Mouse (Mus musculus) heart, embryonic 10.5 days (tissue): Measurements from ENCODE around the gene Tnip1. TPM values are rescaled to one million over a fixed set of nuclear protein-coding genes. Genes with fewer than 3 reads are reported as not detected.

ENCODE experiments used
- DNase-seq: peaks from one replicate; pipeline ENCODE4 v3.0.0-alpha.2; 2017; ENCODE audit warnings: low spot score
- H3K27ac ChIP-seq: fragments of 300-500 bp; sonication (generic); 2 replicates; pipeline ENCODE4 v1.5.1; 2016; ENCODE audit warnings: mild to moderate bottlenecking
- H3K27me3 ChIP-seq: fragments of 300-500 bp; sonication (generic); 2 replicates; pipeline ENCODE4 v1.6.1; 2016; ENCODE audit warnings: mild to moderate bottlenecking; ENCODE audit not compliant: poor library complexity, insufficient read depth, severe bottlenecking
- H3K36me3 ChIP-seq: fragments of 300-500 bp; sonication (generic); 2 replicates; pipeline ENCODE4 v1.6.1; 2016; ENCODE audit warnings: mild to moderate bottlenecking, moderate library complexity
- H3K4me1 ChIP-seq: fragments of 300-500 bp; sonication (generic); 2 replicates; pipeline ENCODE4 v1.6.1; 2016; ENCODE audit warnings: mild to moderate bottlenecking
- H3K4me3 ChIP-seq: fragments of 300-500 bp; sonication (generic); 2 replicates; pipeline ENCODE4 v1.5.1; 2016; ENCODE audit warnings: mild to moderate bottlenecking, moderate library complexity
- H3K9me3 ChIP-seq: fragments of 300-500 bp; sonication (generic); 2 replicates; pipeline ENCODE4 v1.6.1; 2016; ENCODE audit warnings: mild to moderate bottlenecking, moderate library complexity
- WGBS: fragments of 180-500 bp; shearing (Covaris S2); methylation state at CpG from one replicate; pipeline ENCODE4 v1.1.7; 2016; 5-methylcytosine and 5-hydroxymethylcytosine counted together
- polyA plus RNA-seq: library from polyadenylated mRNA; unstranded; fragments of >200 nt; fragmentation: Nextera tagmentation; extraction: Ambion mirVana; gene quantifications from 2 replicates; pipeline ENCODE4 v1.2.1, GENCODE M21; 2016

The Tnip1 gene
- polyA plus RNA-seq, 1 experiment from 2014 or later: 22.7 TPM

DNA sequence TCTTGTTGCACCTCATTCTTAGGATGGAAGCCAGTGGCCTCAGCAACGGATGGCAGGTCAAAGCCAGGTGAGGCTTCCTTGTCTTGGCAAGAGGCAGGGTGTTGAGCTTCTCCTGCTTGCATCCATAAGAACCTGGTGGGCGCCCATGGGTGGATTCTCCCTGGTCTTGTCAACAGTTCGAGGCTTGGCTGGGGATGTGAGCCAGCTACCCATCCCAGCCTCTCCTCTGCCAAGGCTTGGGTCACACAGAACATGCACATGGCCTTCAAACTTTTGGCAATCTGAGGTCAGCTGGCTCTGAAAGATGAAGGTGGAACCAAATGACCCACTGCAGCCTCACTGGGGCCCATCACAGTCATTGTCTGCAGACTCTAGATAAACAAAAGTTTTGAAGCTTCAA, 51.5 kb downstream of the Tnip1 start:
- Histone ChIP-seq H3K27me3 (no peaks in the 10 kb centered on the region), H3K4me1 (peaks cover 18% of the 10 kb centered on the region), H3K4me3 (no peak overlapping the region), H3K27ac (0 out of 2 replicates have a peak overlapping the region, but pooled peaks have one; percentile 2), H3K9me3 (no peaks in the 10 kb centered on the region), H3K36me3 (peaks cover 92% of the 10 kb centered on the region)
- DNase-seq: no peak
- 92% methylated on average over 3 of the region's 3 CpGs for WGBS

DNA sequence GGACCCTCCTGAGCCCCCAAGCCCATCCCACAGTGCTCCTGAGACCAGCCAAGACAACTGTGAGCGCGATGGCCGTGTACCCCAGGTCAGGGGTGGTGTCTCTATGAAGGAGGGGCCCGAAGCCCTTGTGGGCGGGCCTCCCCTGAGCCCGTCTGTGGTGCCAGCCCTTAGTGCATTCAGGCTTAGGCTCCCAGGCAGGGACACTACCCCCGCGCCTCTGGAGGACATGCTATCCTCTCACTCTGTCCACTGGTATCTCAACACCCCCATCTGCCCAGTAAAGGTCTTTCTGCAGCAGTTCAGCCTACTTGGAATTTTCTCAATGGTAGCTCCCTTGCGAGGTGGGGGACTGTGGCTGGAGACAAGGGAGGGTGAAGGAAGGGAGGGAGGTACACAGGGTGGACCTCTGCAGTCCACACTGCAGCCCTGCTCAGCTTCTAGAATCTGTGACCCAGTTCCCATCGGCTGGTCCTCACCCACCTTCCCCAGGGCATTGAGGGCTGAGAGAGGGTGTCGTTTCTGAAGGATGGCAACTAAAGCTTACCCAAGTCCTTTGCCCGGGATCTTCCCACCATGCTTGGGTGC, 52.5 kb downstream of the Tnip1 start:
- WGBS: 85% methylated on average over 12 of the region's 12 CpGs
- Histone ChIP-seq H3K4me1 (peaks cover 28% of the 10 kb centered on the region), H3K4me3 (no peak overlapping the region), H3K36me3 (peaks cover 86% of the 10 kb centered on the region), H3K27ac (peak overlapping the region; percentile 49; the same call in 1 of the 2 replicates), H3K27me3 (no peaks in the 10 kb centered on the region), H3K9me3 (no peaks in the 10 kb centered on the region)
- no peak for DNase-seq

DNA sequence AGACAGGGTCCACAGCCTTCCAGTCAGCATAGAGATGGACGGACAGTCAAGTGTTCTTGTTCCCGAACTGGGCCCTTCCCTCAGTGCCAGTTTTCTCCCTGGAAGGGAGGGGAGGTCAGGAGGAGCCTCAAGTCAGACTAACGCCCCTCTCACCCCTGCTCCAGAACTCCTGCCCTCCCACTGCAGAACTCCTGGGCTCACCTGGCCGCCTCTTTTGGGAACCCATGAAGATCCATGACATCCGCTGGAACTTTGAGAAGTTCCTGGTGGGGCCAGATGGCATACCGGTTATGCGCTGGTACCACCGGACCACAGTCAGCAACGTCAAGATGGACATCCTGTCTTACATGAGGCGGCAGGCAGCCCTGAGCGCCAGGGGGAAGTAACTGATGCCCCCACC, 53.4 kb downstream of the Tnip1 start:
- H3K9me3 ChIP-seq: no peaks in the 10 kb centered on the region
- peaks cover 77% of the 10 kb centered on the region for H3K36me3 ChIP-seq
- H3K27ac ChIP-seq: no peak overlapping the region
- DNase-seq: no peak
- peaks cover 37% of the 10 kb centered on the region for H3K4me1 ChIP-seq
- 90% methylated on average over 11 of the region's 11 CpGs for WGBS
- no peak overlapping the region for H3K4me3 ChIP-seq
- no peaks in the 10 kb centered on the region for H3K27me3 ChIP-seq

DNA sequence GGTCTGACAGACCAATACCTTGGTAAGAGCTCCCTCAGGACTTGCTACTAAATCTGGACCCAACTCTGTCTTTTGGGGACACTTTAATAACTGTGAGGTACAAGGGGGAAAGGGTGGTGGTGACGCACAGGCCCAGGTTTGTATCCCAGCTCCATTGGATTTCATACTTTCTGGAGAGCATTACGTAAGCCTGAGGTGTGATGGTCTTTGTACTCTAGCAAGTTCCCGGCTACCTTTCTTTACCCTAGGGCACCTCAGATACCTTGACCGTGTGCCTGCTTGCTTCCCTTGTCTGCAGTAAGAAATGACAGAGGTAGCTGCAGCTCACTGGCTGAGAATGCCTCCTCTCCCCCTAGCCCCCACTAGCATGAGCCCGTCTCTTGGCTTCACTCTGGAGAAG, 55.5 kb downstream of the Tnip1 start:
- H3K4me1 ChIP-seq: peaks cover 54% of the 10 kb centered on the region
- no peak overlapping the region for H3K4me3 ChIP-seq
- H3K27me3 ChIP-seq: no peaks in the 10 kb centered on the region
- H3K36me3 ChIP-seq: peaks cover 60% of the 10 kb centered on the region
- 85% methylated on average over 5 of the region's 5 CpGs for WGBS
- no peak overlapping the region for H3K27ac ChIP-seq
- DNase-seq: no peak
- no peaks in the 10 kb centered on the region for H3K9me3 ChIP-seq

DNA sequence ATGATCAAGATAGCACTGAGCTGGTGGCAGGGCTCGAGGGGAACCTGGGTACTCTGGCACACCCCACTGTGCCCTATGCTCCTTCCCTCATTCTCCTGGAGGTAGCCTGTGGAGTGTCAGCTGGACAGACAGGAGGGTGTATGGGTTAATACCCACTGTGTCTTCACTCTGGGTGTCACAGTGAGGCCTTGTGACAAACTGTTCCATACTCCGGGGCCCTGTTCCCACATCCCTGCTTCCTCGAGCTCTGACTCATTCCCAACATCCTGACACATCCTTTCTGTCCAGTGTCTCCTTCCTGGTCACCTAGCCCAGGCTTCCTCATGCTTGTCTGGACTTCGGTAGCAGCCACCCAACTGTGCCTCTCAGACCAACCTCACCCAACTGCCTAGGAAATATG, 56.3 kb downstream of the Tnip1 start:
- Histone ChIP-seq H3K36me3 (peaks cover 53% of the 10 kb centered on the region), H3K9me3 (no peaks in the 10 kb centered on the region), H3K4me1 (peaks cover 55% of the 10 kb centered on the region), H3K4me3 (no peak overlapping the region), H3K27ac (peak overlapping the region; percentile 68; the same call in 1 of the 2 replicates), H3K27me3 (no peaks in the 10 kb centered on the region)
- 56% methylated on average over 4 of the region's 4 CpGs for WGBS
- DNase-seq: no peak

GRCm38 (mm10) chr11:54905931-54906330, 56.8 kb downstream of the Tnip1 start:
- WGBS: 42% methylated on average over 4 of the region's 4 CpGs
- no peak for DNase-seq

GRCm38 (mm10) chr11:54905086-54905485, 57.6 kb downstream of the Tnip1 start:
- Histone ChIP-seq H3K27ac (peak overlapping the region; percentile 54; the same call in 1 of the 2 replicates), H3K9me3 (no peaks in the 10 kb centered on the region), H3K36me3 (peaks cover 39% of the 10 kb centered on the region), H3K4me1 (peaks cover 51% of the 10 kb centered on the region), H3K27me3 (no peaks in the 10 kb centered on the region), H3K4me3 (peak overlapping the region; percentile 68; the same call in 1 of the 2 replicates)
- 80% methylated on average over 3 of the region's 3 CpGs for WGBS
- DNase-seq: no peak

More at GRCm38 (mm10) chr11:54905931-54906330, 56.8 kb downstream of the Tnip1 start:
- Histone ChIP-seq H3K4me3 (peak overlapping the region; percentile 10; the same call in 1 of the 2 replicates), H3K36me3 (peaks cover 48% of the 10 kb centered on the region), H3K9me3 (no peaks in the 10 kb centered on the region), H3K4me1 (peaks cover 55% of the 10 kb centered on the region), H3K27ac (peak overlapping the region; percentile 68), H3K27me3 (no peaks in the 10 kb centered on the region)

- H3K4me1 ChIP-seq: peaks cover 50% of the 10 kb centered on the region
- peak overlapping the region; percentile 68 for H3K4me3 ChIP-seq
- H3K36me3 ChIP-seq: peaks cover 30% of the 10 kb centered on the region
- H3K27ac ChIP-seq: peak overlapping the region; percentile 84
- no peaks in the 10 kb centered on the region for H3K9me3 ChIP-seq
- WGBS: 27% methylated on average over 4 of the region's 4 CpGs
- H3K27me3 ChIP-seq: no peaks in the 10 kb centered on the region
- peak; percentile 93 for DNase-seq
Measured at GRCm38 (mm10) chr11:54903940-54904706, 58.6 kb downstream of the Tnip1 start.

- no peak for DNase-seq
- peaks cover 52% of the 10 kb centered on the region for H3K4me1 ChIP-seq
- H3K9me3 ChIP-seq: no peaks in the 10 kb centered on the region
- WGBS: 43% methylated on average over 5 of the region's 5 CpGs
- H3K36me3 ChIP-seq: peaks cover 22% of the 10 kb centered on the region
- H3K27ac ChIP-seq: peak overlapping the region; percentile 84
- H3K27me3 ChIP-seq: no peaks in the 10 kb centered on the region
- peak overlapping the region; percentile 68 for H3K4me3 ChIP-seq
Measured at GRCm38 (mm10) chr11:54903339-54903738, 59.4 kb downstream of the Tnip1 start.

- no peaks in the 10 kb centered on the region for H3K27me3 ChIP-seq
- peak within 1 kb of the TSS; percentile 84 for H3K27ac ChIP-seq
- H3K4me1 ChIP-seq: peaks cover 51% of the 10 kb centered on the region
- H3K36me3 ChIP-seq: peaks cover 15% of the 10 kb centered on the region
- WGBS: 14% methylated on average over 45 of the region's 45 CpGs
- H3K4me3 ChIP-seq: peak within 1 kb of the TSS; percentile 68
- peak; percentile 93 for DNase-seq
- H3K9me3 ChIP-seq: no peaks in the 10 kb centered on the region
Measured at GRCm38 (mm10) chr11:54902333-54903323, 60.1 kb downstream of the Tnip1 start, which contains the start of gene Gpx3. Gene Gpx3 (plus strand): TSS chr11:54902453.

- Histone ChIP-seq H3K27ac (no peak overlapping the region; the same call in 1 of the 2 replicates), H3K36me3 (no peaks in the 10 kb centered on the region), H3K27me3 (no peaks in the 10 kb centered on the region), H3K4me3 (no peak overlapping the region), H3K4me1 (peaks cover 36% of the 10 kb centered on the region), H3K9me3 (no peaks in the 10 kb centered on the region)
- no peak for DNase-seq
- 56% methylated on average over 4 of the region's 4 CpGs for WGBS
Measured at GRCm38 (mm10) chr11:54899657-54900056, 63.1 kb downstream of the Tnip1 start.

GRCm38 (mm10) chr11:54897470-54897869, 65.2 kb downstream of the Tnip1 start:
- Histone ChIP-seq H3K27me3 (no peaks in the 10 kb centered on the region), H3K4me3 (no peak overlapping the region), H3K9me3 (no peaks in the 10 kb centered on the region), H3K36me3 (no peaks in the 10 kb centered on the region), H3K27ac (no peak overlapping the region), H3K4me1 (peaks cover 17% of the 10 kb centered on the region)
- DNase-seq: no peak
- WGBS: 58% methylated on average over 5 of the region's 5 CpGs
